Mouse (Mus musculus) CH12.LX (cell line): ENCODE results near the gene Arrdc2. TPM values are rescaled to one million over a fixed set of nuclear protein-coding genes. Genes with fewer than 3 reads are reported as not detected.

Experiments used
- DNase-seq: peaks from one replicate; pipeline ENCODE4 v3.0.0-alpha.2; 2013; ENCODE audit errors: extremely low read depth
- H3K27ac ChIP-seq: 2 replicates; pipeline ENCODE4 v1.5.1; 2012; ENCODE audit warnings: low read depth, mild to moderate bottlenecking, control low read depth, moderate library complexity; ENCODE audit not compliant: insufficient read depth
- H3K27me3 ChIP-seq: replicated peaks from 2 replicates; pipeline ENCODE3; 2012; ENCODE audit warnings: inconsistent platforms
- H3K36me3 ChIP-seq, 2 experiments: replicated peaks in 1 of 2; 2 replicates each; pipeline versions ENCODE3 to v1.6.1; 2012; ENCODE audit warnings: inconsistent platforms in 1 of 2, low read length in 1 of 2, mild to moderate bottlenecking in 1 of 2, mixed read lengths in 1 of 2, moderate library complexity in 1 of 2; ENCODE audit not compliant: control insufficient read depth in 1 of 2, insufficient read depth in 1 of 2
- H3K4me1 ChIP-seq, 2 experiments: 2 replicates each; pipeline ENCODE4 v1.6.1; 2012; ENCODE audit warnings: inconsistent platforms in 1 of 2, moderate library complexity in 1 of 2; ENCODE audit not compliant: insufficient read depth in 2 of 2, control insufficient read depth in 1 of 2
- H3K4me2 ChIP-seq: 2 replicates; pipeline ENCODE4 v1.6.1; 2012; ENCODE audit warnings: low read depth, mild to moderate bottlenecking, control low read depth; ENCODE audit not compliant: poor library complexity, insufficient read depth, severe bottlenecking
- H3K4me3 ChIP-seq, 3 experiments: fragments of 150-350 bp in 1 of 3; sonication (generic) in 1 of 3; replicated peaks in 1 of 3; 2 replicates each; pipeline versions ENCODE3 to v1.5.1; 2011 to 2012; ENCODE audit warnings: low read depth in 2 of 3, low read length in 2 of 3, mild to moderate bottlenecking in 2 of 3, moderate library complexity in 2 of 3, control low read depth in 1 of 3, improper control_type of control experiment in 1 of 3, inconsistent platforms in 1 of 3, mixed read lengths in 1 of 3; ENCODE audit not compliant: poor library complexity in 1 of 3
- H3K79me2 ChIP-seq: replicated peaks from 2 replicates; pipeline ENCODE4 v1.6.1; 2012; ENCODE audit warnings: mild to moderate bottlenecking, moderate library complexity; ENCODE audit not compliant: control insufficient read depth, poor library complexity, insufficient read depth, severe bottlenecking; ENCODE audit errors: extremely low read depth
- H3K9ac ChIP-seq: 2 replicates; pipeline ENCODE4 v1.6.1; 2012; ENCODE audit warnings: low read depth, mild to moderate bottlenecking, control low read depth, moderate library complexity; ENCODE audit not compliant: insufficient read depth
- H3K9me3 ChIP-seq: replicated peaks from 2 replicates; pipeline ENCODE3; 2012; ENCODE audit warnings: low read length, inconsistent platforms, mixed read lengths
- CTCF ChIP-seq, 2 experiments: IDR thresholded peaks in 1 of 2; conservative IDR thresholded peaks in 1 of 2; 2 replicates each; pipeline ENCODE4 v1.5.1; 2011 to 2012; ENCODE audit warnings: low read depth in 2 of 2, low read length in 2 of 2, improper control_type of control experiment in 1 of 2, inconsistent platforms in 1 of 2, mild to moderate bottlenecking in 1 of 2, moderate library complexity in 1 of 2
- ELF1 ChIP-seq: IDR thresholded peaks from 2 replicates; pipeline ENCODE4 v1.6.1; 2014; ENCODE audit warnings: low read depth, mild to moderate bottlenecking, inconsistent platforms, low read length, improper control_type of control experiment
- HCFC1 ChIP-seq: IDR thresholded peaks from 2 replicates; pipeline ENCODE4 v1.6.1; 2012; ENCODE audit warnings: low read depth, mild to moderate bottlenecking, inconsistent platforms, low read length, improper control_type of control experiment
- IRF4 ChIP-seq: IDR thresholded peaks from 2 replicates; pipeline ENCODE4 v1.6.1; 2014; ENCODE audit warnings: low read depth, mild to moderate bottlenecking, inconsistent platforms, low read length, improper control_type of control experiment
- JUN ChIP-seq: IDR thresholded peaks from 2 replicates; pipeline ENCODE4 v1.6.1; 2011; ENCODE audit warnings: low read depth, mild to moderate bottlenecking, low read length, improper control_type of control experiment, moderate library complexity; ENCODE audit not compliant: insufficient read depth
- KAT2A ChIP-seq: IDR thresholded peaks from 2 replicates; pipeline ENCODE4 v1.6.1; 2012; ENCODE audit warnings: low read length, improper control_type of control experiment, inconsistent platforms; ENCODE audit not compliant: insufficient replicate concordance
- MAFK ChIP-seq: IDR thresholded peaks from 2 replicates; pipeline ENCODE4 v1.6.1; 2011; ENCODE audit warnings: low read length, improper control_type of control experiment; ENCODE audit not compliant: insufficient replicate concordance
- MAX ChIP-seq: IDR thresholded peaks from 2 replicates; pipeline ENCODE4 v1.6.1; 2011; ENCODE audit warnings: low read length, improper control_type of control experiment
- MAZ ChIP-seq: IDR thresholded peaks from 2 replicates; pipeline ENCODE4 v1.6.1; 2012; ENCODE audit warnings: low read depth, mild to moderate bottlenecking, inconsistent platforms, low read length, improper control_type of control experiment, moderate library complexity
- MEF2A ChIP-seq: IDR thresholded peaks from 2 replicates; pipeline ENCODE4 v1.6.1; 2014; ENCODE audit warnings: low read depth, mild to moderate bottlenecking, inconsistent platforms, low read length, improper control_type of control experiment, borderline replicate concordance
- MXI1 ChIP-seq: IDR thresholded peaks from 2 replicates; pipeline ENCODE4 v1.6.1; 2011; ENCODE audit warnings: mild to moderate bottlenecking, low read depth, low read length, improper control_type of control experiment
- NELFE ChIP-seq: IDR thresholded peaks from 2 replicates; pipeline ENCODE4 v1.6.1; 2011; ENCODE audit warnings: low read depth, low read length, improper control_type of control experiment
- POLR2A ChIP-seq: IDR thresholded peaks from 2 replicates; pipeline ENCODE4 v1.6.1; 2011; ENCODE audit warnings: low read depth, mild to moderate bottlenecking, improper control_type of control experiment, low read length
- POLR2AphosphoS2 ChIP-seq: IDR thresholded peaks from 2 replicates; pipeline ENCODE4 v1.6.1; 2011; ENCODE audit warnings: low read depth, low read length, improper control_type of control experiment
- RAD21 ChIP-seq: IDR thresholded peaks from 2 replicates; pipeline ENCODE4 v1.6.1; 2011; ENCODE audit warnings: low read depth, mild to moderate bottlenecking, low read length, improper control_type of control experiment, moderate library complexity
- RCOR1 ChIP-seq: conservative IDR thresholded peaks from 2 replicates; pipeline ENCODE4 v1.6.1; 2012; ENCODE audit warnings: low read depth, mild to moderate bottlenecking, inconsistent platforms, low read length, improper control_type of control experiment
- SIN3A ChIP-seq: IDR thresholded peaks from 2 replicates; pipeline ENCODE4 v1.6.1; 2012; ENCODE audit warnings: low read length, improper control_type of control experiment, inconsistent platforms
- SMC3 ChIP-seq: IDR thresholded peaks from 2 replicates; pipeline ENCODE4 v1.6.1; 2011; ENCODE audit warnings: low read depth, low read length, improper control_type of control experiment
- TBP ChIP-seq: conservative IDR thresholded peaks from 2 replicates; pipeline ENCODE4 v1.6.1; 2011; ENCODE audit warnings: low read depth, low read length, improper control_type of control experiment
- TCF12 ChIP-seq: IDR thresholded peaks from 2 replicates; pipeline ENCODE4 v1.6.1; 2014; ENCODE audit warnings: low read depth, mild to moderate bottlenecking, inconsistent platforms, low read length, improper control_type of control experiment
- USF1 ChIP-seq: IDR thresholded peaks from 2 replicates; pipeline ENCODE4 v1.6.1; 2014; ENCODE audit warnings: low read depth, mild to moderate bottlenecking, inconsistent platforms, low read length, improper control_type of control experiment
- ZC3H11A ChIP-seq: IDR thresholded peaks from 2 replicates; pipeline ENCODE4 v1.6.1; 2012; ENCODE audit warnings: low read depth, mild to moderate bottlenecking, inconsistent platforms, low read length, improper control_type of control experiment
- dilution Hi-C: fragments of 300-500 bp; cut with MboI; formaldehyde crosslinking; loops from 2 replicates; pipeline ENCODE4 v1.14.3; 2020; ENCODE audit warnings: low sequenced_read_pairs; ENCODE audit not compliant: extremely low pct_unique_long_range_greater_than_20kb, extremely low pct_ligation_motif_present
- in situ Hi-C: fragments of 300-500 bp; cut with MboI; formaldehyde crosslinking; loops from 3 replicates; pipeline ENCODE4 v1.14.3; 2019; ENCODE audit warnings: low sequenced_read_pairs, low pct_ligation_motif_present, low pct_unique_long_range_greater_than_20kb, mixed read lengths
- polyA plus RNA-seq: library from polyadenylated mRNA; unstranded; fragments of >175 nt; gene quantifications from 2 replicates; pipeline ENCODE4 v1.2.1, GENCODE M21; 2012; ENCODE audit warnings: low read depth; ENCODE audit not compliant: insufficient read length
- total RNA-seq, 2 experiments: library from RNA; depleted of rRNA; stranded (reverse); fragments of 300-350 nt in 1 of 2; fragments of >200 nt in 1 of 2; gene quantifications; 2 replicates each; pipeline ENCODE4 v1.2.3; 2012 to 2014

Arrdc2 gene
- total and polyA plus RNA-seq, 3 experiments = 5.6 to 8.0 (median 6.1) TPM

DNA sequence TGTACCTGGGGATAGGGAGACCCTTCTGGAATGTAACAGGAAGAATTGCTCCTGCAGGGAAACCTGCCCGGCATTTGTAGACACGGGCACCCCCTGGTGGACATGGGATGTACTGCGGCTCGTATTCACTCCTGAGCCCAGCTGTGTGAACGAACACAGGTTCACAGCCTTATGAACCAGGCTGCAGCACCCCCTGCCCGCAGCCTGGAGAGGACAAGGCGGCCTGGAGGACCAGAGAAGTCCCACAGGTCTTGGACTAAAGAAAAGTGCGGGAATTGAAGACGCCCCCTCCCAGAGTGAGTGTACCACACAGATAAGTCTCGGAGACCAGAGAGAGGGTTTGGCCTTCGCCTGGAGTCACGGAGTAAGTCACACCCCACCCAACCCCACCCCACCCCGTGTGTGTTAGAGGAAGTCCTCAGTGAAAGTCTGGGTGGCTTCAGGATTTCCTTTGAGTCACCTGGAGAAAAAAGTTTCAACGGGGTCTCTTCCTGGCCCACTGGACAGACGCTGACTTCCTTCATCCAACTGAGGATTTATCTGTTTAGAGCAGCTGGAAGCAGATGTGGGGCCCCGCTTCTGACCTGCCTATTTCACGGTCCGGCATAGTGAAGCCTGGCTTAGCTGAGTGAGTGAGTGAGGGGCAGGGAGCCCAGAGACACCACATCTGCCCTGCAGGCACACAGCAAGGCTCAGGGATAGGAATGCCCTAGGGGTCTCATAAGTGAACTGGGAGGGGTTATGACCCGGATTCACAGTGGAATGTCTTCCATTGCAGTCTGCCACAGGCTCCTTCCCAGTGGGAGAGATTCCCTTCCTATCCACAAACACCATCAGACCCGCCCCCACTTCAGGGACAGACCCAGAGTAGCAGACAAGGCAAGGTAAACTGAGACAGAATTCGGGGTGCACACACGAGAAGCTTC, 1.9 kb upstream of the Arrdc2 start:
- H3K27me3 ChIP-seq = peaks cover 33% of the 10 kb centered on the region
- no peak overlapping the region for H3K4me3 ChIP-seq
- DNase-seq = peak; percentile 79
- no peaks in the 10 kb centered on the region for H3K9me3 ChIP-seq
- peak; percentile 65; the same call in 1 of the 2 replicates for TF ChIP-seq SIN3A
- TF ChIP-seq HCFC1 = no peak
- peak; percentile 97 for TF ChIP-seq SMC3
- no peak for TF ChIP-seq USF1
- TF ChIP-seq CTCF (conservative IDR thresholded peaks at IDR 0.05 in 1 of 2, IDR thresholded peaks at IDR 0.05 in 1 of 2; ENCODE audit: low read depth in 2 of 2, low read length in 2 of 2) = peak; percentile 84 to 99
- 0 out of 2 replicates have a peak, but pooled peaks have one; percentile 42 for TF ChIP-seq IRF4
- 0 out of 2 replicates have a peak, but pooled peaks have one; percentile 30 for TF ChIP-seq ELF1
- 0 out of 2 replicates have a peak, but pooled peaks have one; percentile 29 for TF ChIP-seq TCF12
- peak; percentile 68 for TF ChIP-seq ZC3H11A
- TF ChIP-seq RAD21 = peak; percentile 93
- TF ChIP-seq NELFE = 0 out of 2 replicates have a peak, but pooled peaks have one; percentile 26
- no peak for TF ChIP-seq KAT2A
- no peak overlapping the region for H3K9ac ChIP-seq
- in situ Hi-C loops = loop anchor here (5.0 to 10.0 kb wide), 2 partner anchors 79 to 127 kb away; partner anchors contain the start of genes Gm3336 and Mpv17l2
- H3K36me3 ChIP-seq = peaks cover 6 to 9% of the 10 kb centered on the region in 2 experiments
- no peak overlapping the region for H3K27ac ChIP-seq
- H3K79me2 ChIP-seq = no peaks in the 10 kb centered on the region
- no peak overlapping the region for H3K4me2 ChIP-seq
- H3K4me1 ChIP-seq = peaks cover 2 to 22% of the 10 kb centered on the region in 2 experiments; a peak in 3 of 4 replicates
- dilution Hi-C loops = no loop called here

DNA sequence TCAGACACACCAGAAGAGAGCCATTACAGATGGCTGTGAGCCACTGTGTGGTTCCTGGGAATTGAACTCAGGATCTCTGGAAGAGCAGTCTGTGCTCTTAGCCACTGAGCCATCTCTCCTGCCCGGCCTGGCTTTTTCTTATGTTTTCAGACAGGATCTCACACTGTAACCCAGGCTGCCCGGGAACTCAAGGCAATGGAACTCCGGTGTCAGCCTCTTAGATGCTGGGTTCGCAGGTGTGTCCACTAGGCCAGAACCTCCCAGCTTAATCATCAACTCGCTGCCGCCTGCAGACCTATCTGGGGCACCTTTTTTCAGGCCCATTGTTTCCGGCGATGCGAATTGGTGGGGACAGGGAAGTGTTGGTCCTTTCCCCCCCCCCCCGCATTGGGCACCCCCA, 1.1 kb upstream of the Arrdc2 start:
- dilution Hi-C loops (no loop called here), in situ Hi-C loops (loop anchor here (5.0 to 10.0 kb wide), 2 partner anchors 78 to 126 kb away; partner anchors contain the start of genes Gm3336 and Mpv17l2)
- no peak overlapping the region for H3K27ac ChIP-seq
- H3K4me2 ChIP-seq = no peak overlapping the region
- no peak for DNase-seq
- H3K9me3 ChIP-seq = no peaks in the 10 kb centered on the region
- peaks cover 2 to 17% of the 10 kb centered on the region in 2 experiments; a peak in 3 of 4 replicates for H3K4me1 ChIP-seq
- no peak overlapping the region for H3K4me3 ChIP-seq
- H3K36me3 ChIP-seq = peaks cover 12 to 18% of the 10 kb centered on the region in 2 experiments
- no peaks in the 10 kb centered on the region for H3K79me2 ChIP-seq
- peaks cover 29% of the 10 kb centered on the region for H3K27me3 ChIP-seq
- no peak overlapping the region for H3K9ac ChIP-seq
- TF ChIP-seq MAX (no peak), TCF12 (no peak), USF1 (no peak), MXI1 (no peak), TBP (no peak), MAFK (no peak), POLR2A (no peak), MEF2A (no peak), RCOR1 (no peak), MAZ (no peak), POLR2AphosphoS2 (no peak), JUN (no peak), SMC3 (no peak), NELFE (no peak)
